Mouse (Mus musculus) kidney, postnatal 0 days (tissue): ENCODE measurements around the gene Tecr. TPM values are rescaled to one million over a fixed set of nuclear protein-coding genes. Genes with fewer than 3 reads are reported as not detected.

ENCODE experiments used
- ATAC-seq: fragments of 200-750 bp; cut with Nextera tagmentation; replicated peaks from 2 replicates; pipeline ENCODE4 v1.8.0; 2017; ENCODE audit warnings: low read depth, moderate number of reproducible peaks, moderate TSS enrichment, moderate library complexity; ENCODE audit not compliant: low FRiP score
- DNase-seq: peaks from one replicate; pipeline ENCODE4 v3.0.0-alpha.2; 2016; ENCODE audit warnings: low spot score
- H3K27ac ChIP-seq: fragments of 300-500 bp; sonication (generic); 2 replicates; pipeline ENCODE4 v1.5.1; 2014; ENCODE audit warnings: mild to moderate bottlenecking
- H3K27me3 ChIP-seq: fragments of 300-500 bp; sonication (generic); 2 replicates; pipeline ENCODE4 v1.6.1; 2014; ENCODE audit warnings: low read length, mixed read lengths; ENCODE audit not compliant: insufficient read depth
- H3K36me3 ChIP-seq: fragments of 300-500 bp; sonication (generic); 2 replicates; pipeline ENCODE4 v1.6.1; 2014; ENCODE audit warnings: low read length, mixed read lengths; ENCODE audit not compliant: insufficient read depth
- H3K4me1 ChIP-seq: fragments of 300-500 bp; sonication (generic); replicated peaks from 2 replicates; pipeline ENCODE4 v1.6.1; 2014; ENCODE audit warnings: antibody characterized with exemption, low read length, mixed read lengths; ENCODE audit not compliant: insufficient read depth
- H3K4me2 ChIP-seq: fragments of 300-500 bp; sonication (generic); 2 replicates; pipeline ENCODE4 v1.6.1; 2014; ENCODE audit warnings: mild to moderate bottlenecking, low read length, moderate library complexity, mixed read lengths
- H3K4me3 ChIP-seq: fragments of 300-500 bp; sonication (generic); replicated peaks from 2 replicates; pipeline ENCODE4 v1.5.1; 2014; ENCODE audit warnings: low read depth, low read length
- H3K9ac ChIP-seq: fragments of 300-500 bp; sonication (generic); 2 replicates; pipeline ENCODE4 v1.6.1; 2014; ENCODE audit warnings: low read depth, low read length
- H3K9me3 ChIP-seq: fragments of 300-500 bp; sonication (generic); replicated peaks from 2 replicates; pipeline ENCODE4 v1.6.1; 2016; ENCODE audit warnings: low read length, inconsistent platforms, mixed read lengths
- CTCF ChIP-seq: IDR thresholded peaks from 2 replicates; pipeline ENCODE4 v1.5.1; 2016; ENCODE audit warnings: antibody characterized with exemption, low read depth, mild to moderate bottlenecking, moderate library complexity
- WGBS: fragments of 180-500 bp; shearing (Covaris S2); extraction: QIAGEN DNeasy Blood & Tissue Kit; methylation state at CpG from one replicate; pipeline ENCODE4 v1.1.7; 2014; 5-methylcytosine and 5-hydroxymethylcytosine counted together
- polyA plus RNA-seq: library from polyadenylated mRNA; unstranded; fragments of >200 nt; fragmentation: Nextera tagmentation; extraction: Ambion mirVana; gene quantifications from 2 replicates; pipeline ENCODE4 v1.2.1, GENCODE M21; 2015

Gene Tecr
- polyA plus RNA-seq, 1 experiment from 2014 or later = 560 TPM

GRCm38 (mm10) chr8:83638856-83639255, 31.1 kb upstream of the Tecr start:
- Histone ChIP-seq H3K9ac (no peak overlapping the region), H3K36me3 (no peaks in the 10 kb centered on the region), H3K4me1 (no peaks in the 10 kb centered on the region), H3K9me3 (0 out of 2 replicates have a peak, but pooled peaks cover 4% of the 10 kb centered on the region), H3K4me2 (no peak overlapping the region), H3K4me3 (no peak overlapping the region), H3K27me3 (no peaks in the 10 kb centered on the region), H3K27ac (no peak overlapping the region)
- WGBS = 68% methylated on average over 4 of the region's 4 CpGs
- TF ChIP-seq CTCF = no peak
- DNase-seq (no peak), ATAC-seq (no peak)

GRCm38 (mm10) chr8:83632083-83632707, 24.4 kb upstream of the Tecr start:
- Histone ChIP-seq H3K36me3 (no peaks in the 10 kb centered on the region), H3K9me3 (0 out of 2 replicates have a peak, but pooled peaks cover 4% of the 10 kb centered on the region)
- DNase-seq = no peak

DNA sequence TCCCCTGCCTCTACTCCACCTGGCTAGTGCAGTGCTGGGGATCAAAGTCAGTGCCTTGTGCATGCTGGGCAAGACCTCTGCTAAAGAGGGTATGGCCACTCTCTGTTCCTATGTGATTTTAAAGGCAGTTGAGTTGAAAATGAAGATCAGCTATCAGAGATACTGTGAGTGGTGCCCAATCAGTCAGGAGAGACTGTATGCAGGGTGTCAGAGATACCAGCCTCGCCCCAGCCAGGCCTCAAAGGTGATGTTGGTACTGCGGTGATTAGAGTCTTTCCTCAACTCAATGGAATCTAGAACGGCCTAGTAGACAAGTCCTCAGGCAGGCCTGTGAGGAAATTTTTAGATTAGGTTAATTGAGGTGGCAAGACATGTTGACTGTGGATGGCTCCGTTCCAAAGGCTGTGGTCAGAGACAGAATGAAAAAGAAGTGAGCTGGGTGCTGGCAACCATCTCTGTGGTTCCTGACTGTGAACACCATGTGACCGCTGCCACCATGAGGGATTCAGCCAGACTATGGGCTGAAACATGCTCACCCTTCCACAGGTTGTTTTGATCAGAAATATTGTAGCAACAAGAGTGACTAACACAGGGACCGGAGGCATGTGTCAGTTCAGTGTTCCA, 18.0 kb upstream of the Tecr start:
- DNase-seq = no peak
- 83% methylated on average over 6 of the region's 6 CpGs for WGBS
- no peak for TF ChIP-seq CTCF
- no peak overlapping the region for H3K9ac ChIP-seq
- no peak overlapping the region for H3K4me2 ChIP-seq
- ATAC-seq = no peak
- no peaks in the 10 kb centered on the region for H3K36me3 ChIP-seq
- H3K4me3 ChIP-seq = no peak overlapping the region
- no peaks in the 10 kb centered on the region for H3K27me3 ChIP-seq
- no peak overlapping the region for H3K27ac ChIP-seq
- no peaks in the 10 kb centered on the region for H3K9me3 ChIP-seq
- no peaks in the 10 kb centered on the region for H3K4me1 ChIP-seq

More at GRCm38 (mm10) chr8:83632083-83632707, 24.4 kb upstream of the Tecr start:
- H3K4me2 ChIP-seq = no peak overlapping the region
- WGBS = 82% methylated on average over 7 of the region's 7 CpGs
- H3K9ac ChIP-seq = no peak overlapping the region
- H3K27ac ChIP-seq = no peak overlapping the region
- H3K4me1 ChIP-seq = no peaks in the 10 kb centered on the region
- no peak for TF ChIP-seq CTCF
- H3K4me3 ChIP-seq = no peak overlapping the region
- no peak for ATAC-seq
- H3K27me3 ChIP-seq = no peaks in the 10 kb centered on the region

DNA sequence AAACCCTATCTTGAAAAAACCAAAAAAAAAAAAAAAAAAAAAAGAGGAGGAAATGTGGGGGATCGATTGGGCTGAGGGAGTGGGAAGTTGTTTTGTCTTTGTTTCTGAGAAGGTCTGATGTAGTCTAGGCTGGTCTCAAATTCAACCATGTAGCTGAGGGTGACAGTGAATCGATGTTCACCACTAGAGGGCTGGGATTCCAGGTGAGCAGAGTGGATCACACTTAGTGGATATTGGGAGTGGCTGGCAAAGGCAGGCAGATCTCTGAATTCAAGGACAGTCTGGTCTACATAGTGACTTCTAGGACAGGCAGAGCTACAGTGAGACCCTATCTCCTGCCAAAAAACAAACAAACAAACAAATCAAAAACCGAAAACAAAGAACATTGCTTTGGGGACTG, 17.0 kb upstream of the Tecr start:
- peak; percentile 79 for TF ChIP-seq CTCF
- H3K4me2 ChIP-seq = no peak overlapping the region
- DNase-seq (peak; percentile 50), ATAC-seq (no peak)
- H3K4me3 ChIP-seq = no peak overlapping the region
- WGBS = 38% methylated on average over 3 of the region's 3 CpGs
- H3K9me3 ChIP-seq = no peaks in the 10 kb centered on the region
- no peaks in the 10 kb centered on the region for H3K36me3 ChIP-seq
- no peak overlapping the region for H3K9ac ChIP-seq
- no peak overlapping the region for H3K27ac ChIP-seq
- H3K4me1 ChIP-seq = no peaks in the 10 kb centered on the region
- no peaks in the 10 kb centered on the region for H3K27me3 ChIP-seq

DNA sequence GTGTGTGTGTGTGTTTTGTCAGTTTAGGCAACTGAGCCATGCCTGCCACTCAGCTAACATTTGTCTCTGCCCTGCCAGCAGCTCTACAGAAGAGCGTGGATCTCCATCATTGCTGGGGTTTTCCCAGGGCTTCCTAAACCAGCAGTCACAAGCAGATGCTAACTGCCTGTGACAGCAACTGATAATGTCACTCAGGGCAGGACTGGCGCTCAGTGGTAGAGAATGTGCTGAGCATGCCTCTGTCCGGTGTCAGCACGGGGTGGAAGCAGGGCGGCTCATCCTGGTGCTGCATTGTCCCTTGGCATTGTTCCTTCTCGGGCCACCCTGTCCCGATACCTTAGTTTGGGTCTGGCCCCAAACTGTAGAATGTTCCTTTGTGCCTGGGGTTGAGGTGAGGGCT, 15.8 kb upstream of the Tecr start:
- no peaks in the 10 kb centered on the region for H3K4me1 ChIP-seq

DNA sequence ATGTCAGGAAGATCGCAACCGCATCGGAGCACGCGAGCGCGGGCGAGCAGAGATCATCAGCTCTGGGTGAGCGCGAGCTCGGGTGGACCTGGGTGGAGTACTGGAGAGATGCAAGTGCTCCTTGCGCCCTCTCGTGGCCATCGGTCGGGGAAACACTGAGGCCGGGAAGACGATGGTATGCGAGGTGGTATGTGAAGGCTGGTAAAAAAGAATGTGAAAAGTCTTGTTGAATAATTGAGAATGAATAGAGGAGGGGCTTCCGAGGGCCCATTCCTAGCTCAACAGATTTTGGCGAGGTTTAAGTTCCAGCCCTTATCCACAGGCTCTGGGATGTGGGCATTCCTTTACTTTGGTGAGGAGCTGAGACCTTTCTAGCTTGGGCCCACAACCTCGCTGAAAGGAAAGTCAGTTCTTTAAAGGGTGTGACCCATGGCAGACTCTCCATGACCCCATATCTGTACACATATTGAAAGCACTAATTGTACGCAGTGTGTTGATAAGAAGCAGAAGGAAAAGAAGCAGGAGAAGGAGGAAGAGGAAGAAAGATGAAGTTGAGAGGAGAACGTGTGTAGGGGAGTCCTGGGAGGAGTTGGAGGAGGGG, 14.7 kb upstream of the Tecr start:
- no peaks in the 10 kb centered on the region for H3K4me1 ChIP-seq
- no peaks in the 10 kb centered on the region for H3K27me3 ChIP-seq
- peak overlapping the region; percentile 53 for H3K4me2 ChIP-seq
- 11% methylated on average over 23 of the region's 23 CpGs for WGBS
- peak; percentile 88 for TF ChIP-seq CTCF
- no peaks in the 10 kb centered on the region for H3K36me3 ChIP-seq
- H3K27ac ChIP-seq = no peak overlapping the region
- ATAC-seq (peak; percentile 82), DNase-seq (peak; percentile 91)
- no peak overlapping the region for H3K9ac ChIP-seq
- no peaks in the 10 kb centered on the region for H3K9me3 ChIP-seq
- peak overlapping the region; percentile 24 for H3K4me3 ChIP-seq

More for the DNA sequence above, 15.8 kb upstream of the Tecr start:
- Histone ChIP-seq H3K27ac (no peak overlapping the region), H3K36me3 (no peaks in the 10 kb centered on the region), H3K9me3 (no peaks in the 10 kb centered on the region), H3K4me2 (no peak overlapping the region), H3K4me3 (no peak overlapping the region), H3K9ac (no peak overlapping the region), H3K27me3 (no peaks in the 10 kb centered on the region)
- DNase-seq (no peak), ATAC-seq (no peak)
- no peak for TF ChIP-seq CTCF
- 92% methylated on average over 7 of the region's 7 CpGs for WGBS
